Comparison of ENCODE assay signal across 8 mouse cellular contexts in genomic region chr1:105354901-105355891, GRCm38 (mm10). TPM values are rescaled to one million over a fixed set of nuclear protein-coding genes. Genes with fewer than 3 reads are reported as not detected.
A peak's percentile ranks its signal among the peaks of the same experiment; 100 is the strongest.
DNase-seq lines count a peak whose midpoint lies in the region; ATAC-seq and TF ChIP-seq lines count a peak whose summit lies in the region.

No protein-coding gene starts in this region.

- peaks cover 18% of the 10 kb centered on the region for H3K4me1 ChIP-seq in forebrain, embryonic 12.5 days
- peaks cover 11% of the 10 kb centered on the region for H3K4me1 ChIP-seq in heart, embryonic 15.5 days (replicated peaks)
- H3K4me1 ChIP-seq in lung, embryonic 14.5 days (ENCODE audit: insufficient read depth) = no peaks in the 10 kb centered on the region

- 0 out of 2 replicates have a peak overlapping the region, but pooled peaks have one; percentile 36 for H3K27ac ChIP-seq in forebrain, embryonic 12.5 days
- no peak overlapping the region for H3K27ac ChIP-seq in heart, embryonic 15.5 days
- no peak overlapping the region for H3K27ac ChIP-seq in lung, embryonic 14.5 days (ENCODE audit: low read depth)

- no peak for TF ChIP-seq CTCF in lung, embryonic 14.5 days (IDR thresholded peaks at IDR 0.05; ENCODE audit: low read depth)

- no peaks in the 10 kb centered on the region for H3K9me3 ChIP-seq in forebrain, embryonic 12.5 days
- H3K9me3 ChIP-seq in heart, embryonic 15.5 days (replicated peaks) = no peaks in the 10 kb centered on the region
- no peaks in the 10 kb centered on the region for H3K9me3 ChIP-seq in lung, embryonic 14.5 days (ENCODE audit: low read depth, low read length)

- peak; percentile 57 for ATAC-seq in forebrain, embryonic 12.5 days (ENCODE audit: low FRiP score)
- ATAC-seq in heart, embryonic 15.5 days (replicated peaks; ENCODE audit: insufficient number of reproducible peaks, insufficient read depth, low FRiP score, low read depth) = no peak
- peak; percentile 62 for ATAC-seq in lung, embryonic 14.5 days (ENCODE audit: insufficient read depth)

- peaks cover 7% of the 10 kb centered on the region; the same call in 1 of the 2 replicates for H3K27me3 ChIP-seq in forebrain, embryonic 12.5 days
- peaks cover 5% of the 10 kb centered on the region; the same call in 1 of the 2 replicates for H3K27me3 ChIP-seq in heart, embryonic 15.5 days
- no peaks in the 10 kb centered on the region for H3K27me3 ChIP-seq in lung, embryonic 14.5 days (ENCODE audit: insufficient read depth, low read length)

- H3K4me2 ChIP-seq in forebrain, embryonic 12.5 days = peak overlapping the region; percentile 91
- peak overlapping the region; percentile 87 for H3K4me2 ChIP-seq in heart, embryonic 15.5 days
- peak overlapping the region; percentile 93 for H3K4me2 ChIP-seq in lung, embryonic 14.5 days

- peak; percentile 1 to 21 for DNase-seq in urinary bladder, adult 18-20 months (ENCODE audit: low spot score in 2 of 2)
- DNase-seq in urinary bladder, postnatal 10 days (ENCODE audit: low spot score) = no peak
- peak; percentile 43 for DNase-seq in kidney, postnatal 14 days
- peak; percentile 46 for DNase-seq in lung, embryonic 14.5 days
- DNase-seq in ovary, postnatal 36 days (ENCODE audit: low spot score) = peak; percentile 33
- no peak for DNase-seq in thymus, postnatal 10 days (ENCODE audit: low spot score in 2 of 2)

- peak overlapping the region; percentile 70 for H3K9ac ChIP-seq in forebrain, embryonic 12.5 days
- peak overlapping the region; percentile 73 for H3K9ac ChIP-seq in heart, embryonic 15.5 days
- peak overlapping the region; percentile 73 for H3K9ac ChIP-seq in lung, embryonic 14.5 days

- H3K36me3 ChIP-seq in forebrain, embryonic 12.5 days (replicated peaks) = no peaks in the 10 kb centered on the region
- H3K36me3 ChIP-seq in heart, embryonic 15.5 days = no peaks in the 10 kb centered on the region
- H3K36me3 ChIP-seq in lung, embryonic 14.5 days (ENCODE audit: insufficient read depth) = no peaks in the 10 kb centered on the region

- H3K4me3 ChIP-seq in forebrain, embryonic 12.5 days (replicated peaks) = peak overlapping the region; percentile 69
- peak overlapping the region; percentile 86 for H3K4me3 ChIP-seq in heart, embryonic 15.5 days
- peak overlapping the region; percentile 71 for H3K4me3 ChIP-seq in lung, embryonic 14.5 days (ENCODE audit: low read depth, low read length)

- WGBS in forebrain, embryonic 12.5 days = 5% methylated on average over 30 of the region's 30 CpGs
- WGBS in heart, embryonic 15.5 days = 9% methylated on average over 30 of the region's 30 CpGs
- 3% methylated on average over 30 of the region's 30 CpGs for WGBS in lung, embryonic 14.5 days

RNA-seq across cellular contexts. Expression of gene Rnf152, which starts 1.3 kb away (rescaled TPM):
- 3.0 and 3.1 TPM in 2 replicates for polyA plus RNA-seq in forebrain, embryonic 12.5 days (2016; fragmentation: Nextera tagmentation; extraction: Ambion mirVana)
- polyA plus RNA-seq in heart, embryonic 15.5 days (2015; fragmentation: Nextera tagmentation; extraction: Ambion mirVana) = 0.23 and 0.42 TPM in 2 replicates
- 1.5 and 1.7 TPM in 2 replicates for polyA plus RNA-seq in lung, embryonic 14.5 days (2014; fragmentation: Nextera tagmentation; extraction: Ambion mirVana)

Comparison
In these comparisons a context has a peak if more than half of its experiments do, and no peak if none do; other contexts are left out.
1. DNase-seq: peak in urinary bladder, adult 18-20 months (2 of 2), kidney, postnatal 14 days (single experiment), lung, embryonic 14.5 days (single experiment) and ovary, postnatal 36 days (single experiment); none in urinary bladder, postnatal 10 days (single experiment) and thymus, postnatal 10 days (0 of 2).
2. Peak in every context shown above with its lines, with median percentiles within 50 percentile points of each other: H3K4me2 ChIP-seq, H3K4me3 ChIP-seq and H3K9ac ChIP-seq.